ENCODE assay signal across 7 mouse cellular contexts in the genomic region with DNA sequence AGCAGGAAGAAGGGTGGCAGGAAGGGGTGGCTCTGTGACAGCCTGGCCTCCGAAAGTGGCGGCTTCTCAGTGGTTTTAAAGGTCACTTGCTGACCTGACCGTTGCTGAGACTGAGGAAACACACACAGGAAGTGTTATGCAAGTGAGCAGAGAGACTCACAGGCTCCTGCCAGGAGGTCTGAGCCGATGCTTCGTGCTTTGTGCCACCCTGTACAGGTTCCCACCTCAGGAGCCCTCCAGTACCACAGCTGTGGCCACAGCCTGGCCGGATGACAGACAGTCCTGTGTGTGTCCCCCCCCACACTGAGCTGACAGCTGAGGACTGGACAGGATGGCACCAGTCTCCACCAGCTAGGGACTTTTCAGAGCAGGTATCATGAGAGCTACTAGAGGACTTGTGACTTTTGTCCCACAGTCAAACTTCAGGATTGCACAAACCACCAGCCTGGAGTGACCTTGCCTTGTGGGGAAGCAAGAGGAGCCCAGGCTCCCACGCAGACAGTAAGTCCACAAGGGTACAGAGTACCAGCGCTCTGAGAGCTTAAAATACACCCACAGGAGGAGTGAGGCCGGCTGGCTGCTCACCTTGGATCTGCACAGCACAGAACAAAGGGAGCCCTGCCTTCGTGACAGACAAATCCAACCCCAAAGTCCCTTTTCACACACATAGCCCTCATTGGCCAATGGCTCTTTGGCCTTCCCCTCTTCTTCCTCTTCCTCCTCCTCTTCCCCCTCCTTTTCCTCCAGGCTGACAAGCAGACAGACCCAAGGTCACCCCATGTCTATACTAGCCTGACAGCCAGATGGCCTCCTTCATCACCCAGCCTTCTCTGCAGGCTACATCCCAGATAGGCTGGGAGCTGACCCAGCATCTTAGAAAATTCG.
DNase-seq lines count a peak whose midpoint lies in the region.

No protein-coding gene starts in this region.

- intact Hi-C loops in gastrocnemius, postnatal 14 days (cut with DNase I; ENCODE audit: low total_unique reads) = no loop called here

- DNase-seq in B cell, adult 2 months = peak; percentile 29 to 35
- DNase-seq in Muller cell, postnatal 12 days (ENCODE audit: inconsistent ontology term) = peak; percentile 20
- peak; percentile 40 for DNase-seq in gastrocnemius, postnatal 14 days
- peak; percentile 68 for DNase-seq in kidney, adult 18-20 months
- peak; percentile 77 to 83 for DNase-seq in lung, adult 18-20 months
- peak; percentile 31 to 38 for DNase-seq in spleen, adult 18-20 months
- no peak for DNase-seq in c-Kit-positive CD71-positive TER-119-positive erythroid progenitor cells, embryonic 14.5 days (ENCODE audit: low spot score)
